Mouse (Mus musculus) forebrain, embryonic 13.5 days (tissue): ENCODE data around the gene Map2k1. TPM values are rescaled to one million over a fixed set of nuclear protein-coding genes. Genes with fewer than 3 reads are reported as not detected.

Source experiments
- ATAC-seq: fragments of 200-750 bp; cut with Nextera tagmentation; 2 replicates; pipeline ENCODE4 v1.8.0; 2017
- H3K27ac ChIP-seq: fragments of 300-500 bp; sonication (generic); 2 replicates; pipeline ENCODE4 v1.5.1; 2015; ENCODE audit warnings: inconsistent platforms, mild to moderate bottlenecking, moderate library complexity
- H3K27me3 ChIP-seq: fragments of 300-500 bp; sonication (generic); 2 replicates; pipeline ENCODE4 v1.6.1; 2015; ENCODE audit warnings: mild to moderate bottlenecking, inconsistent platforms
- H3K36me3 ChIP-seq: fragments of 300-500 bp; sonication (generic); 2 replicates; pipeline ENCODE4 v1.6.1; 2015; ENCODE audit warnings: mild to moderate bottlenecking, inconsistent platforms; ENCODE audit not compliant: poor library complexity, severe bottlenecking
- H3K4me1 ChIP-seq: fragments of 300-500 bp; sonication (generic); 2 replicates; pipeline ENCODE4 v1.6.1; 2015; ENCODE audit warnings: inconsistent platforms
- H3K4me2 ChIP-seq: fragments of 300-500 bp; sonication (generic); 2 replicates; pipeline ENCODE4 v1.6.1; 2015; ENCODE audit warnings: inconsistent platforms, mild to moderate bottlenecking, moderate library complexity
- H3K4me3 ChIP-seq: fragments of 300-500 bp; sonication (generic); 2 replicates; pipeline ENCODE4 v1.5.1; 2015; ENCODE audit warnings: mild to moderate bottlenecking, inconsistent platforms
- H3K9ac ChIP-seq: fragments of 300-500 bp; sonication (generic); 2 replicates; pipeline ENCODE4 v1.6.1; 2015; ENCODE audit warnings: mild to moderate bottlenecking, inconsistent platforms
- H3K9me3 ChIP-seq: fragments of 300-500 bp; sonication (generic); replicated peaks from 2 replicates; pipeline ENCODE4 v1.6.1; 2016; ENCODE audit warnings: inconsistent platforms
- WGBS: fragments of 180-500 bp; shearing (Covaris S2); methylation state at CpG from one replicate; pipeline ENCODE4 v1.1.7; 2015; 5-methylcytosine and 5-hydroxymethylcytosine counted together
- polyA plus RNA-seq: library from polyadenylated mRNA; unstranded; fragments of >200 nt; fragmentation: Nextera tagmentation; extraction: Ambion mirVana; gene quantifications from 2 replicates; pipeline ENCODE4 v1.2.1, GENCODE M21; 2015

The Map2k1 gene
- polyA plus RNA-seq, 1 experiment from 2014 or later, result 40.3 TPM

DNA sequence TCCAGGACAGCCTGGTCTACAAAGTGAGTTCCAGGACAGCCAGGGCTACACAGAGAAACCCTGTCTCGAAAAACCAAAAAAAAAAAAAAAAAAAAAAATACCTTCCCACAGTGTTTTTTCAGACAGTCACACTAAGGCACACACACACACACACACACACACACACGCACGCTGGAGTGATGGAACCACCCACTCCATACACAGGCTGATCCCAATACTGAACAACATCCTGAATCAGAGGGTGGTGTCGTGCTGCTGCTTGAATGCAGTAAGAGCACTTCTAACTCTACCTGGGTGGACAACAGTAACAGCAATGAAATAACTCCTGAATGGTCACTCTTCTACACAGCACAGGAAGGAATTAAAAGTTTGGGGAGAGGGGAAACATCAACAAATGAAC lies 32.0 kb downstream of the Map2k1 start:
- Histone ChIP-seq H3K9ac (no peak overlapping the region), H3K36me3 (no peaks in the 10 kb centered on the region), H3K27ac (no peak overlapping the region), H3K9me3 (no peaks in the 10 kb centered on the region), H3K4me1 (peaks cover 6% of the 10 kb centered on the region; the same call in 1 of the 2 replicates), H3K4me2 (no peak overlapping the region), H3K4me3 (no peak overlapping the region), H3K27me3 (no peaks in the 10 kb centered on the region)
- 90% methylated on average over 3 of the region's 4 CpGs for WGBS
- ATAC-seq, result no peak

DNA sequence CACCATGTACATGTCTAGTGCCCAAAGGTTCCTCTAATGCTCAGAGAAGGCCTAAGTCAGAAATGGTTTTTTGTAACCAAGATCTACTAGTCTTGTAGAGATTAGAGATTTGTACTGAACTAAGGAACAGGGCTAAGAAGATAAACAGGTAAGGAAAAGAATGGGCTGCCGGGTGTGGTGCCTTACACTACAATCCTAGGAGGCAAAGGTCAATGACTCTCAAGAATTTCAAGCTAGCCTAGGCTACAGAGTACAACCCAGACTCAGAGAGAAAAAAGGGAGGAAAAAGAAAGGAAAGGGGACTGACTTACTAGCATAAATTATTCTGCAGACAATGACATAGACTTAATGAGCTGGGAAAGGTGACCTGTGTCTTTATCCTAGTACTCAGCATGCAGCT lies 32.8 kb downstream of the Map2k1 start:
- H3K9me3 ChIP-seq, result no peaks in the 10 kb centered on the region
- H3K4me3 ChIP-seq, result no peak overlapping the region
- WGBS, result 65% methylated on average over 1 of the region's 1 CpGs
- no peaks in the 10 kb centered on the region for H3K36me3 ChIP-seq
- peaks cover 6% of the 10 kb centered on the region; the same call in 1 of the 2 replicates for H3K4me1 ChIP-seq
- no peak for ATAC-seq
- no peak overlapping the region for H3K4me2 ChIP-seq
- H3K9ac ChIP-seq, result no peak overlapping the region
- no peak overlapping the region for H3K27ac ChIP-seq
- no peaks in the 10 kb centered on the region for H3K27me3 ChIP-seq

DNA sequence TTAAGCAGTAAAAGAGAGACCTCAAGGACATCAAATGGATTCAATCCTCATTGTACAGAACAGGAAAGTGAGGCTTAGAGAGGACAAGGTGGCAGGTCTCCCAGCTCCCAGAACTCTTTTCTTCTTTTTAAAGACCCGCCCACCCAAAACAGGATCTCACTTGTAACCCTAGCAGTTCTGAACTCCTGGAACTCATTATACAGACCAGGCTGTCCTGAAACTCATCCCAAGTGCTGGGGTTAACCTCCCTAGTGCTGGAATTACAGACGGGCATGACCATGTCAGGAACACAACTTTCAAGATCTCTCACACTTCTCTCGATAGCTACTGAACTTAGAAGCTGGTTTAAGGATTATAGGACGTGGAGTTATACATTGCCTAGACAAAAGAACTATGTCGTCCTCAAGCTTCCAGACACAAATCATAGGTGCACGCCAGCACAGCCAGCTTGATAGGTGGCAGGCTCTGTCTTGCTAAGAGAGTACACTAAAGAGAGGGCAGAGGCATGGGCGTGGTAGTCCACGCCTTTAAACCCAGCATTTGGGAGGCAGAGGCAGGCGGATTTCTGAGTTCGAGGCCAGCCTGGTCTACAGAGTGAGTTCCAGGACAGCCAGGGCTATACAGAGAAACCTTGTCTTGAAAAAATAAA lies 33.5 kb downstream of the Map2k1 start:
- no peaks in the 10 kb centered on the region for H3K27me3 ChIP-seq
- no peaks in the 10 kb centered on the region for H3K36me3 ChIP-seq
- 85% methylated on average over 10 of the region's 10 CpGs for WGBS
- no peak overlapping the region for H3K4me3 ChIP-seq
- no peaks in the 10 kb centered on the region for H3K9me3 ChIP-seq
- ATAC-seq, result no peak
- no peak overlapping the region for H3K4me2 ChIP-seq
- no peak overlapping the region for H3K9ac ChIP-seq
- peaks cover 6% of the 10 kb centered on the region; the same call in 1 of the 2 replicates for H3K4me1 ChIP-seq
- H3K27ac ChIP-seq, result no peak overlapping the region

DNA sequence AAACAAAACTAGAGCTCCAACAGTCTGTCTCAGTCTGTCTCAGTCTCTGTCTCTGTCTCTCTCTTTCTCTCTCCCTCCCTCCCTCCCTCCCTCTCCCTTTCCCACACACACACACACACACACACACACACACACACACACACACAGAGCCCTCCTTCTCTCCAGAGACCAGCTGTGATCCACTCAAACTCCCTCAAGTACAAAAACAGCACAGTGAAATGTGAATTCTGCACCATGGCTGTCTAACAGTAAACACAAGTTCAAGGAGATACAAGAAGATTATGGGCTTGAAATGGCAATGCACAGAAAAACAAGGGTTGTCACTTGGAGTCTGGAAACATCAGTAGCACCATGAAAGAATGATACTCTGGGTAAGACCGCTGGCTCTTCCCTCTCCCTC lies 34.1 kb downstream of the Map2k1 start:
- no peak overlapping the region for H3K27ac ChIP-seq
- ATAC-seq, result no peak
- peaks cover under 1% of the 10 kb centered on the region; the same call in 1 of the 2 replicates for H3K36me3 ChIP-seq
- H3K4me3 ChIP-seq, result no peak overlapping the region
- no peak overlapping the region for H3K9ac ChIP-seq
- 41% methylated on average over 1 of the region's 1 CpGs for WGBS
- H3K4me1 ChIP-seq, result peaks cover 6% of the 10 kb centered on the region; the same call in 1 of the 2 replicates
- no peaks in the 10 kb centered on the region for H3K27me3 ChIP-seq
- H3K9me3 ChIP-seq, result no peaks in the 10 kb centered on the region
- no peak overlapping the region for H3K4me2 ChIP-seq

DNA sequence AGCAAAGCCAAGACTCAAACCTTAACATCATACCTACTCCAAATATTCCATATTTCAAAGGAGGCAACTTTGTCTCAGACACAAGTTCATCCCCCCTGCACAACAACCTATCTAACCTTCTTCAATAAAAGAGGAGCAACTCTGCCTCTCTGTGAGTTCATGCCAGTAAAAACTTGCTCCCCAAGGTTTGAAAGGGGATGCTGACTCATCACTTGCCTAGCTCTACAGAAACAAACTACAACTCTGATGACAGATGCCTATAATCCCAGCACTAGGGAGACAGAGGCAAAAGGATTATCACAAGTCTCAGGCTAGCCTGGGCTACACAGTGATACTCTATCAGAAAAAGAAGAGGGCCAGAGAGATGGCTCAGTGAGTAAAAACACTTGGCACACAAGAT lies 35.5 kb downstream of the Map2k1 start:
- Histone ChIP-seq H3K36me3 (peaks cover 4% of the 10 kb centered on the region; the same call in 1 of the 2 replicates), H3K27me3 (no peaks in the 10 kb centered on the region), H3K4me2 (no peak overlapping the region), H3K9me3 (no peaks in the 10 kb centered on the region), H3K9ac (no peak overlapping the region), H3K27ac (no peak overlapping the region), H3K4me3 (no peak overlapping the region), H3K4me1 (peaks cover 6% of the 10 kb centered on the region; the same call in 1 of the 2 replicates)
- no peak for ATAC-seq

DNA sequence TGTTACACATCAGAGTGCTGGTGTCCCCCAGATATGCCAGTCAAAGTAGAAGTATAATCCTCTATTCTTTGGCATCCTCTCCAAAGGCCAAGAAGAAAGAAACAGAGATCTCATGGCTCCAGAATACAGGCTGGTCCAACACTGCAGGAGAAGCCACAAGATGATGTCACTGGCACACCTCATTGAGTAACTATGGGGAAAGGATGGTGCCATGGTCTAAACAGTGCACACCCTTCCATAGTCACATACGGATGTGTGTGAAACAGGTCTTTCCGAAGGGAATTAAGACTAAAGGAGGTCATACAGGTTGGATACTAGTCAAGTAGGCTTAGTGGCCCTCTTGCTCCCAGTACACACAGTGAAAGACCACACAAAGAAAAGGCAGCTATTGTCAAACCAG lies 36.8 kb downstream of the Map2k1 start:
- no peaks in the 10 kb centered on the region for H3K27me3 ChIP-seq
- peaks cover 16% of the 10 kb centered on the region; the same call in 1 of the 2 replicates for H3K36me3 ChIP-seq
- WGBS, result 96% methylated on average over 2 of the region's 2 CpGs
- no peaks in the 10 kb centered on the region for H3K9me3 ChIP-seq
- no peak overlapping the region for H3K4me2 ChIP-seq
- H3K4me1 ChIP-seq, result peaks cover 6% of the 10 kb centered on the region; the same call in 1 of the 2 replicates
- H3K4me3 ChIP-seq, result no peak overlapping the region
- no peak for ATAC-seq
- no peak overlapping the region for H3K27ac ChIP-seq
- H3K9ac ChIP-seq, result no peak overlapping the region

DNA sequence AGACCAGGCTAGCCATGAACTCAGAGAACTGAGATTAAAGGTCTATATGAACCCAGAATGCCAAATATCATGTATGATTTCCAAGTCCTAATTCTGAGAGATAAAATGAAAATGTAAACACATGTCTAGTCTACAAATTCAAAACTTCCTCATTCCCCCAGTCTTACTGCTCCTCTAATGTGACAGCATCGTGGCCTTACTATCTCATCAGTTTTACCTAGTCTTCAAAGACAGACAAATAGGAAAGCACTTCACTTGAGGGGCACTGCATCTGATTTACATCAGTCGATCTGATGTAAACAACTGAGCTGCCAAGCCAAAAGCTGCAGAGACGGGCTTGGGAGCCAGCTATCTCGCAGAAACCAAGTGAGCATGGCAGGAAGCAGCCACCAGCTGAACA lies 37.3 kb downstream of the Map2k1 start:
- peaks cover 19% of the 10 kb centered on the region; the same call in 1 of the 2 replicates for H3K36me3 ChIP-seq
- H3K9ac ChIP-seq, result no peak overlapping the region
- H3K27ac ChIP-seq, result no peak overlapping the region
- peaks cover 6% of the 10 kb centered on the region; the same call in 1 of the 2 replicates for H3K4me1 ChIP-seq
- H3K27me3 ChIP-seq, result no peaks in the 10 kb centered on the region
- no peaks in the 10 kb centered on the region for H3K9me3 ChIP-seq
- ATAC-seq, result no peak
- WGBS, result 86% methylated on average over 4 of the region's 4 CpGs
- no peak overlapping the region for H3K4me2 ChIP-seq
- no peak overlapping the region for H3K4me3 ChIP-seq

DNA sequence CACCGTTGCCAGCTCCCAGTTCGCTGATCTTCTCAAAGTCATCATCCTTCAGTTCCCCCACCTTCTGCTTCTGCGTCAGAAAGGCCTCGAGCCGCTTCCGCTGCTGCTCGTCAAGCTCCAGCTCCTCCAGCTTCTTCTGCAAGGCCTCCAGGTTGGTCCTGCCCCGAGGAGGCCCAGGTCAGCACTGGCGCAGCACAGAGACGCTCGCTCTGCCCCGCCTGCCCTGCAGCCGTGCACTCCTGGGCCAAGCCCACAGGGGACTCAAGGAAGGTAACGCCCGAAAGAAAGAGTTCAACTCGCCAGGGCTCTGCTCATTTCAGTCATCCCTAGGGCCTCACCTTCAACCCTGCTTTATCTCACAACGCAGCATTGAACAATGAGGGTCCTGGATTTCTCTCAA lies 39.0 kb downstream of the Map2k1 start:
- H3K4me3 ChIP-seq, result no peak overlapping the region
- H3K4me2 ChIP-seq, result no peak overlapping the region
- no peaks in the 10 kb centered on the region for H3K9me3 ChIP-seq
- H3K27me3 ChIP-seq, result no peaks in the 10 kb centered on the region
- peaks cover under 1% of the 10 kb centered on the region; the same call in 1 of the 2 replicates for H3K4me1 ChIP-seq
- ATAC-seq, result no peak
- H3K27ac ChIP-seq, result no peak overlapping the region
- 92% methylated on average over 17 of the region's 17 CpGs for WGBS
- no peak overlapping the region for H3K9ac ChIP-seq
- peaks cover 33% of the 10 kb centered on the region; the same call in 1 of the 2 replicates for H3K36me3 ChIP-seq

DNA sequence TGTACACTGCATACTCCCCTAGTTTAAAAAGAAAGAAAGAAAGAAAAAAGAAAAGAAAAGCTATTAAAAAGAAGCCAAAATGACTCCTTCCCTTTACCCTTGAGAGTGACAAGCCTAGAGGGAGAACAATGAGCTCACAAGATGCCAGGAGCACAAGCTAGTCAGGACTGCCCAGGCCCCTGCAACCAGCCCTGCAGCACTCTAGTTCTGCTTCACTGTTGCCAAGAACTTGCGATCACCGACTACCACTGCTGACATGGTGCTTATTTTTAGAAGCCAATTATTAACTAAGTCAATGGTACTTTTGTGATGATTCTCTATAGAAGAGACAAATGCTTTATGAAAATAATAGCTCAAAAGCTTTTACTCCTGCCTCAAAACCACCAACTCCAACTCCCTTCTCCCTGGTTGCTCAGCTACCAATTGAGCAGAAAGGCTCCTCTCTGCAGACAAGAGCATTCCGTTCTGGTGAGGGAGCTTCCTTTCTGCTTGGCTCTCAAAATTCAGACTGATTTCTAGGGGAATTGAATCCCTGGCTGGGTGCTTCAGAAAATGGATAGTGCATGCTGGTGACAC lies 45.8 kb downstream of the Map2k1 start:
- H3K36me3 ChIP-seq, result peaks cover 41% of the 10 kb centered on the region; the same call in 1 of the 2 replicates

DNA sequence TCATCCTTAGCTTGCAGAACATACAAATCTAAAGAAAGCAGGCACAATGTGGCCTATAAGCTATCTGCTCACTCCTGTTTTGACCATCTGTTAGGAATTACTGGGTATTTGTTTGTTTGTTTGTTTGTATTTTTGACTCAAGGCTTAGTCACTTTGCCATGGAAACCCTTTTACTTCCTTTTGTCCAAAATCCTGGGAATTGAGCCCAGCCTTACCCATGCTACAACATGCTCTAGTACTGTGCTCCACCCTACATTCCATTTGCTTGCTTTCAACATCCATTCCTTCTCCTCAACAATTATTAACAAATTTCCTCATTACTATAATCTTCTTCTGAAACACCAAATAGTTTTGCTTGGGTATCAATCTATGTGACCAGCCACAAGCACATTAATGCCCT lies 50.6 kb downstream of the Map2k1 start:
- H3K27ac ChIP-seq, result no peak overlapping the region
- no peak overlapping the region for H3K4me3 ChIP-seq
- ATAC-seq, result no peak
- no peaks in the 10 kb centered on the region for H3K9me3 ChIP-seq
- no peak overlapping the region for H3K9ac ChIP-seq
- H3K27me3 ChIP-seq, result no peaks in the 10 kb centered on the region
- peaks cover 16% of the 10 kb centered on the region; the same call in 1 of the 2 replicates for H3K36me3 ChIP-seq
- H3K4me1 ChIP-seq, result no peaks in the 10 kb centered on the region
- H3K4me2 ChIP-seq, result no peak overlapping the region

More for the DNA sequence above, 45.8 kb downstream of the Map2k1 start:
- Histone ChIP-seq H3K27ac (no peak overlapping the region), H3K27me3 (no peaks in the 10 kb centered on the region), H3K4me2 (no peak overlapping the region), H3K9me3 (no peaks in the 10 kb centered on the region), H3K4me3 (no peak overlapping the region), H3K9ac (no peak overlapping the region), H3K4me1 (no peaks in the 10 kb centered on the region)
- WGBS, result 77% methylated on average over 3 of the region's 3 CpGs
- ATAC-seq, result no peak

DNA sequence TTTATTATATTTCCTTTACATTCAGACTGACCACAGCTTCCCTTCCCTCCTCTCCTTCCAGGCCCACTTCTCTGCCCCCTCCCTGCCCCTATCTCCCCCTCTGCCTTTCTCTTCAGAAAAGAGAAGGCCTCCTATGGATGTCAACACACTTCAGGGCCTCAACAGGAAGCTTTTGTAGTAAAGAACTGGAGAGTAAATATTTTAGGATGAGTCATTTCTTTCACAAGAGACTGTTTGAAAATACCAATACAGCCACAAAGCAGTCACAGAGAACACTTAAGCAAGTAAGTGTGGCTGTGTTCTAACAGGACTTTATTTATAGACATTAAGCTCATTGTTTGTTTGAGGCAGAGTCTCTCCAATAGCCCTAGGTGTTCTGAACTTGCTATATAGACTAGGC lies 51.1 kb downstream of the Map2k1 start:
- no peaks in the 10 kb centered on the region for H3K27me3 ChIP-seq
- H3K4me1 ChIP-seq, result no peaks in the 10 kb centered on the region
- H3K9me3 ChIP-seq, result no peaks in the 10 kb centered on the region
- H3K9ac ChIP-seq, result no peak overlapping the region
- no peak overlapping the region for H3K4me3 ChIP-seq
- H3K4me2 ChIP-seq, result no peak overlapping the region
- H3K27ac ChIP-seq, result no peak overlapping the region
- peaks cover 16% of the 10 kb centered on the region; the same call in 1 of the 2 replicates for H3K36me3 ChIP-seq
- no peak for ATAC-seq

DNA sequence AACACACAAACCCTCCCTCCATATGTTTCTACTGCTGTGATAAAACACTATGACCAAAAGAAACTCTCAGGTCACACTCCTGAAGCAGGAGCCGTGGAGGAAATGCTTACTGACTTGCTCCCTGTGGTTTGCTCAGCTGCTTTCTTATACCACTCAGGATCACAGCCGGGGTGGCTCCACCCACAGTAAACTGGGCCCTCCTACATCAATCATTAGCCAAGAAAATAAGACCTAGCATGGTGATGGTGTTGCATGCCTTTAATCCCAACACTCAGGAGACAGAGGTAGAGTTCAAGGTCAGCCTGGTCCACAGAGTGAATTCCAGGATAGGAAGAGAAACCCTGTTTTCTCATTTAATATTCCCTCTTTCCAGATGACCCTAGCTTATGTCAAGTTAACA lies 53.5 kb downstream of the Map2k1 start:
- Histone ChIP-seq H3K36me3 (peaks cover 16% of the 10 kb centered on the region; the same call in 1 of the 2 replicates), H3K27ac (no peak overlapping the region), H3K9me3 (no peaks in the 10 kb centered on the region), H3K9ac (no peak overlapping the region), H3K4me1 (no peaks in the 10 kb centered on the region), H3K27me3 (no peaks in the 10 kb centered on the region), H3K4me2 (no peak overlapping the region), H3K4me3 (no peak overlapping the region)
- 84% methylated on average over 2 of the region's 2 CpGs for WGBS
- ATAC-seq, result no peak
